Mouse (Mus musculus) brain, embryonic 14.5 days (tissue): Measurements from ENCODE around the gene Grm1.

Experiments used
- CTCF ChIP-seq: fragments of 200-500 bp; IDR thresholded peaks from 2 replicates; pipeline ENCODE4 v1.5.1; 2012; ENCODE audit warnings: inconsistent platforms, mild to moderate bottlenecking, moderate library complexity, borderline replicate concordance; ENCODE audit not compliant: insufficient read depth, insufficient read length; ENCODE audit errors: extremely low read depth
- POLR2A ChIP-seq: fragments of 200-500 bp; IDR thresholded peaks from 2 replicates; pipeline ENCODE4 v1.6.1; 2012; ENCODE audit warnings: mild to moderate bottlenecking, inconsistent platforms, borderline replicate concordance; ENCODE audit not compliant: poor library complexity, insufficient read depth, insufficient read length, severe bottlenecking; ENCODE audit errors: extremely low read depth

DNA sequence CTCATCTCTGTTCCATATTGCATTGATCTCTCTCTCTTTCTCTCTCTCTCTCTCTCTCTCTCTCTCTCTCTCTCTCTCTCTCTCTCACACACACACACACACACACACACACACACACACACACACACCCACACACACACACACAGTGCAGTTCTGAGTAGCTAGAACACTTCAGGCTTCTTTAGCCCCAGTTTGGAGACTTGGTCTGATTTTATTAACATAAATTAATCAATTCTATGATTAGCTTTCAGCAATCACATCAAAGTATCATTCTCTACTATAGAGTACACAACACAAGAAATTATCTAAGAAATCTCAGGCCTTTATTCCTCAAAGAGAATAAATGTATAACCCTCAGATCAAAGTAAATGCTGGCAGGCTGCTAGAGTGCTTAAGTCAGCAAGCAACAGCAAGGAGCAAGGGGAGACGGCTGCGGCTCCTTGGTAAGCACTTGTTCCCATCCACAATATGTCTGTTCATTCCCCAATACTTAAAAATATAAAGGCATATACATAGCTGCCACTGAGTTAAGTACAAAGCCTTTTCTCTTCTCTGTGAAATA is 63.1 kb downstream of the Grm1 start:
- TF ChIP-seq CTCF = no peak
- TF ChIP-seq POLR2A = no peak
